Mouse (Mus musculus): Measurements from ENCODE around the gene Fuom. TPM values are rescaled to one million over a fixed set of nuclear protein-coding genes. Genes with fewer than 3 reads are reported as not detected.

The Fuom gene
- polyA plus RNA-seq, 1 experiment from 2014 or later: 37.6 TPM

GRCm38 (mm10) chr7:140048361-140049114, 53.7 kb downstream of the Fuom start, which contains the start of gene Msx3:
Gene Msx3, minus strand, starts transcription at chr7:140049089.
- H3K4me3 ChIP-seq: peak within 1 kb of the TSS; percentile 52
- H3K9ac ChIP-seq: peak within 1 kb of the TSS; percentile 49
- WGBS: under 1% methylated on average over 56 of the region's 56 CpGs
- 0 out of 2 replicates have a peak within 1 kb of the TSS, but pooled peaks have one; percentile 1 for H3K27ac ChIP-seq (replicated peaks)
- peak; percentile 46; the same call in 1 of the 2 replicates for ATAC-seq (ENCODE audit: low FRiP score, low read depth)
- H3K4me1 ChIP-seq (replicated peaks): peaks cover 26% of the 10 kb centered on the region
- H3K36me3 ChIP-seq: no peaks in the 10 kb centered on the region
- H3K9me3 ChIP-seq: no peaks in the 10 kb centered on the region
- H3K4me2 ChIP-seq: peak within 1 kb of the TSS; percentile 79
- peaks cover 66% of the 10 kb centered on the region for H3K27me3 ChIP-seq

- Histone ChIP-seq H3K9ac (peak overlapping the region; percentile 49; the same call in 1 of the 2 replicates), H3K36me3 (no peaks in the 10 kb centered on the region), H3K4me2 (peak overlapping the region; percentile 79), H3K4me3 (peak overlapping the region; percentile 52), H3K27me3 (peaks cover 66% of the 10 kb centered on the region), H3K27ac (replicated peaks) (no peak overlapping the region), H3K4me1 (replicated peaks) (peaks cover 26% of the 10 kb centered on the region), H3K9me3 (no peaks in the 10 kb centered on the region)
- under 1% methylated on average over 33 of the region's 33 CpGs for WGBS
- ATAC-seq (ENCODE audit: low FRiP score, low read depth): no peak
These were observed 54.4 kb downstream of the Fuom start for GRCm38 (mm10) chr7:140047811-140048311.

Other genes with a start within 250 kb of the Fuom start
- 14.6 and 18.1 TPM in 2 replicates for gene Kndc1, start 207.7 kb downstream of the Fuom start, polyA plus RNA-seq (2015; fragmentation: Nextera tagmentation; extraction: Ambion mirVana)
- gene Utf1, start 158.7 kb downstream of the Fuom start, polyA plus RNA-seq (2015; fragmentation: Nextera tagmentation; extraction: Ambion mirVana): not detected in 2 replicates
- gene 6430531B16Rik, start 123.7 kb downstream of the Fuom start, polyA plus RNA-seq (2015; fragmentation: Nextera tagmentation; extraction: Ambion mirVana): 0.68 and 0.97 TPM in 2 replicates
- gene Adam8, start 109.9 kb downstream of the Fuom start, polyA plus RNA-seq (2015; fragmentation: Nextera tagmentation; extraction: Ambion mirVana): 2.9 and 3.6 TPM in 2 replicates
- 48.1 and 56.8 TPM in 2 replicates for gene Zfp511, start 66.0 kb downstream of the Fuom start, polyA plus RNA-seq (2015; fragmentation: Nextera tagmentation; extraction: Ambion mirVana)
- 53.3 and 56.6 TPM in 2 replicates for gene Tubgcp2, start 65.8 kb downstream of the Fuom start, polyA plus RNA-seq (2015; fragmentation: Nextera tagmentation; extraction: Ambion mirVana)
- 5.5 and 9.5 TPM in 2 replicates for gene Msx3, start 53.4 kb downstream of the Fuom start, polyA plus RNA-seq (2015; fragmentation: Nextera tagmentation; extraction: Ambion mirVana)
- gene Caly, start 19.9 kb downstream of the Fuom start, polyA plus RNA-seq (2015; fragmentation: Nextera tagmentation; extraction: Ambion mirVana): 279 and 296 TPM in 2 replicates
- gene Prap1, start 9.0 kb downstream of the Fuom start, polyA plus RNA-seq (2015; fragmentation: Nextera tagmentation; extraction: Ambion mirVana): not detected in 2 replicates
- 7.7 and 9.6 TPM in 2 replicates for gene Paox, start 13.4 kb upstream of the Fuom start, polyA plus RNA-seq (2015; fragmentation: Nextera tagmentation; extraction: Ambion mirVana)
- 115 and 120 TPM in 2 replicates for gene Echs1, start 14.0 kb upstream of the Fuom start, polyA plus RNA-seq (2015; fragmentation: Nextera tagmentation; extraction: Ambion mirVana)
- gene Mtg1, start 35.1 kb upstream of the Fuom start, polyA plus RNA-seq (2015; fragmentation: Nextera tagmentation; extraction: Ambion mirVana): 27.4 and 31.1 TPM in 2 replicates
- 24.9 and 28.2 TPM in 2 replicates for gene Sprn, start 52.4 kb upstream of the Fuom start, polyA plus RNA-seq (2015; fragmentation: Nextera tagmentation; extraction: Ambion mirVana)
- not detected in 2 replicates for gene Olfr522, start 62.3 kb upstream of the Fuom start, polyA plus RNA-seq (2015; fragmentation: Nextera tagmentation; extraction: Ambion mirVana)
- gene Olfr523, start 70.8 kb upstream of the Fuom start, polyA plus RNA-seq (2015; fragmentation: Nextera tagmentation; extraction: Ambion mirVana): not detected in 2 replicates
- gene Olfr524, start 103.5 kb upstream of the Fuom start, polyA plus RNA-seq (2015; fragmentation: Nextera tagmentation; extraction: Ambion mirVana): not detected in 2 replicates
- gene Cd163l1, start 115.8 kb upstream of the Fuom start, polyA plus RNA-seq (2015; fragmentation: Nextera tagmentation; extraction: Ambion mirVana): 0.04 TPM in 1 of 2 replicates, not detected in the other
- gene 5830411N06Rik, start 144.8 kb upstream of the Fuom start, polyA plus RNA-seq (2015; fragmentation: Nextera tagmentation; extraction: Ambion mirVana): not detected in 2 replicates
- gene Olfr525, start 218.4 kb upstream of the Fuom start, polyA plus RNA-seq (2015; fragmentation: Nextera tagmentation; extraction: Ambion mirVana): not detected in 2 replicates
- gene Olfr527, start 231.6 kb upstream of the Fuom start, polyA plus RNA-seq (2015; fragmentation: Nextera tagmentation; extraction: Ambion mirVana): not detected in 2 replicates